Mouse (Mus musculus) small intestine, adult 2 months (tissue): ENCODE measurements around the gene Pnpla5.

Source experiments
- CTCF ChIP-seq: fragments of 200-500 bp; IDR thresholded peaks from 2 replicates; pipeline ENCODE4 v1.5.1; 2012; ENCODE audit warnings: low read depth, mild to moderate bottlenecking, control low read depth, inconsistent platforms, low read length, moderate library complexity, mixed read lengths; ENCODE audit not compliant: insufficient replicate concordance, insufficient read length; ENCODE audit errors: extremely low read depth
- POLR2A ChIP-seq: fragments of 200-500 bp; IDR thresholded peaks from 2 replicates; pipeline ENCODE4 v1.6.1; 2012; ENCODE audit warnings: low read depth, mild to moderate bottlenecking, control low read depth, inconsistent platforms, low read length, moderate library complexity

- TF ChIP-seq POLR2A (no peak), CTCF (no peak)
Measured at GRCm38 (mm10) chr15:84136473-84137415, 13.8 kb upstream of the Pnpla5 start.
